Mouse (Mus musculus) neural tube, embryonic 10.5 days (tissue): ENCODE results near the gene 4632433K11Rik.
A peak's percentile ranks its signal among the peaks of the same experiment; 100 is the strongest.
"Not testable (repeated sequence)": the region's sequence is repeated elsewhere in the genome, so short reads cannot be mapped to it uniquely, and the experiment has no call there.

Experiments used
- DNase-seq: peaks from one replicate; pipeline ENCODE4 v3.0.0-alpha.2; 2017; ENCODE audit warnings: low spot score; ENCODE audit errors: extremely low spot score

Gene 4632433K11Rik

DNA sequence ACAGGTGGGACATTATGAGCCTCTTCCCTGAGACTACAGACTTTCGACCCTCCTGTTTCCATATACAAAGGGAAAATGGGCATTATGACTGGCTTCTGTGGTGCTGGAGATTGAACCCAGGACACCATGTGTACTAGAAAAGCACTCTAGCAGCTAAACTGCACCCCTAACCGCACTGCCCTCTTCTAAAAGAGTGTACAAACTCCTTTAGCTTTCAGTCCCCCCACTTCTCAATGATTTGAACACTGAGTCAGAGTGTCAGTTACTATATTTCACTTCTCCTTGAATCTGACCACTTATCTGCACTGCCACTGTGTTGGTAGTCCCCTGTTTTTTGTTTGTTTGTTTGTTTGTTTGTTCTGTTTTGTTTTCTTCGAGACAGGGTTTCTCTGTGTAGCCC lies at the start of gene 4632433K11Rik:
TSS of gene 4632433K11Rik (plus strand) at position 301 of the 400 bp plus-strand sequence.
- DNase-seq = no peak

DNA sequence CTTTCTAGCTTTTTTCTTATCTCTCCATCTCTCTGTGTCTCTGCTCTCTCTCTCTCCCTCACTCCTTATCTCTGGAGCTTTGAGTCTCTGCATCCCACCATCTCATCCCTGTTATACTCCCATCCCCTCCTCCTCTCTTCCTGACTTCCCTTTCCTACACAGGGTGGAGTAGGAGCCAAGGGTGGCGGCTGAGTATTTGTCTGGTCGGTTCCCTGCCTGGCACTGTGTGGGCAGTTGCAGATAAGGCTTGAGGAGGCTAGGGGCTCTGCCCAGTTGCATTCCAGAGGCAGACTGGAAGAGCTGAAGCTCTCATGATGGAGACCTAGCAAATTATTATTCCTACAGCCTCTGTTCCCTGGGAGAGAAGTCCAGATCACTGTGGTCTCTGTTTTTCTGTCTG lies 45.7 kb upstream of the 4632433K11Rik start:
- DNase-seq = no peak

DNA sequence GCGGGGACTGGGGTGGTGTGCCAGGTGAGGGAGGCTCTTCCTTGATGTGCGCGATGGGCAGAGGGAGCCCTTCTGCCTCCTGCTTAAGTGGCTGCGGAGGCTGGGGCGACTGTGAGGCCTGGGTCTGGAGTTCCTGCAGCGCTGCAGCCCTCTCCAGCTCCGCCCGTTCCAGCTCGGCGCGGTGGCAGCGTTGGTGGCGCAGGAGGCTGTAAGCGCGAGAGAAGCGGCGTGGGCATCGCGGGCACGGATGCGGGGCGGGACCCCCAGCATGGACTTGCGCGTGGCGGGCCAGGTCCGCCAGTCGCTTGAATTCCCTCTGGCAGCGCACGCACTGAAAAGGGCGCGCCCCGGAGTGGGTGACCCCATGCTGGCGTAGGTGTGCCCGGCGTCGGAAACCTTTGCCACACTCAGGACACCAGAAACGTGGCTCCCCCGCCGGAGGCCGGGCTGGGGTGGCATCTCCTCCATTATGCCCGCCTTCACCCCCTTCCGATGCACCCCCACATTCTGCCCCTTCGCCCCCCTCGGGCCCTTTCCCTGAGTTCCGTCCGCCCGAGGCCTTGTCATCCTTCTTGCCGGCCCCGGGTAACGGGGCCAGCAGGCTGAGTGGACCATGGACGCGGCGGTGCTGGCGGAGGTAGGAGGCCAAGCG lies 40.4 kb upstream of the 4632433K11Rik start:
- no peak for DNase-seq

DNA sequence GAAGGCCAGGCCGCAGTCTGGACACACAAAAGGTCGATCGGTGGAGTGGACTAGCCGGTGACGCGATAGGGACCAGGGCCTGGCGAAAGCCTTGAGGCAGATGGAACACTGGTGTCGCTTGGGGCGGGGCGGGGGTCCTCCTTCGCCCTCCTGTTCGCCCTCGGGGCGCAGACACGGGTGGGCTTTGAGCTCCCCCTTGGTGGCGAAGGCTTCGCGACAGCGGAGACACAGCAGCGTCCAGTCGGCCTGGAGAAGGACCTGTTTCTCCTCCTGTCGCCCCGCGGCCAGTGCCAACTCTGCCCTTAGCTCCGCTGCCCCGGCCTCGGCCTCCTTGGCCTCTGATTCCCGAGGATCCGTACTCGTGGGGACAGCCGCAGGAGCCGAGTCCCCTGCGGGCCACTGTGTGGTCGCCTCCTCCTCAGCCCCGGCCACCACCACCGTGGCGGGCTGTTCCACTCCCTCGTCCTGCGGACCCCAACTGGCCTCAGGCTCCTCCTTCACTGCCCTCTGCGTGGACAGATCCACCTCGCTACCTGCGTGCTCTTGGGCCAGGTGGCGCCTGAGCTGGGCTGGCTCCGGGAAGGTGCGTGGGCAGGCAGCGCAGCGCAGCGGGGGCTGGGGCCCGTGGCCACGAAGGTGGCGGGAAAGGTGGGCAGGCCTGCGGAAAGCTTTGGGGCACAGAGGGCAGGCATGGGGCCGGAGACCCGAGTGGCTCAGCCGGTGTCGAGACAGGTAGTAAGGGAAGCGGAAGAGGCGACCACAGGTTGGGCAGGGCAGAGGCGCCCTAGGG lies 39.7 kb upstream of the 4632433K11Rik start:
- DNase-seq = no peak

DNA sequence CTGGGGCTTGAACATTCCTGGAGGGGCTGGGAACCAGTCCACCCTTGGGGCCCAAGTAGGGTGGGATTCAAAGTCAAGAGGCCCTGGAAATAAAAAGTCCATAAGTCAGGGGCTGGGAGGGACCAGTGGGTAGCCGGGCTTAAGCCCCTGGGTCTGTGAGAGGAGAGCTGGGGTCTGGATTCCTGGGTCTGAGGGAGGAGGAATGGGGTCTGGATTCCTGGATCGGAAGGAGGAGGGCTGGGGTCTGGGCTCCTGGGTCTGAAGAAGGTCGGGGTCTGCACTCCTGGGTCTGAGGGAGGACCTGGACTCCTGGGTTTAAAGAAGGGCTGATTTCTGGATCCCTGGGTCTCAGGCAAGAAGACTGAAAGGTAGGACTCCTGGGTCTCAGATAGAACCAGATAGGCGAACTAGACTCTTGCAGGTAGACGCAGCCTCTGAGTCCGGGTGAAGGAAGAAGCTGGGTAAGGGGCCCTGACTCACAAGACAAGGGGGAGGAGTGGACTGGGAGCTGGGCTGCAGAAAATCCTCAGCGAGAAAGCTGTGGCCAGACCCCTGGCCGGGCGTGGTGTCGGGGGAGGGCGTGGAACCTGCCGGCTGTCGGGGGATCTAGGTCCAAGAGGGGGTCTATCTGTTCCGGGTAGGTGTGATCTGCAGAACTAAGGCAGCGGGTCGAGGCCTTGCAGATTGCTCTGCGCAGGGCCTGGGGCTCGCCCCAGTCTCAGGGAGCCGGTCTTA lies 38.5 kb upstream of the 4632433K11Rik start:
- DNase-seq = no peak

DNA sequence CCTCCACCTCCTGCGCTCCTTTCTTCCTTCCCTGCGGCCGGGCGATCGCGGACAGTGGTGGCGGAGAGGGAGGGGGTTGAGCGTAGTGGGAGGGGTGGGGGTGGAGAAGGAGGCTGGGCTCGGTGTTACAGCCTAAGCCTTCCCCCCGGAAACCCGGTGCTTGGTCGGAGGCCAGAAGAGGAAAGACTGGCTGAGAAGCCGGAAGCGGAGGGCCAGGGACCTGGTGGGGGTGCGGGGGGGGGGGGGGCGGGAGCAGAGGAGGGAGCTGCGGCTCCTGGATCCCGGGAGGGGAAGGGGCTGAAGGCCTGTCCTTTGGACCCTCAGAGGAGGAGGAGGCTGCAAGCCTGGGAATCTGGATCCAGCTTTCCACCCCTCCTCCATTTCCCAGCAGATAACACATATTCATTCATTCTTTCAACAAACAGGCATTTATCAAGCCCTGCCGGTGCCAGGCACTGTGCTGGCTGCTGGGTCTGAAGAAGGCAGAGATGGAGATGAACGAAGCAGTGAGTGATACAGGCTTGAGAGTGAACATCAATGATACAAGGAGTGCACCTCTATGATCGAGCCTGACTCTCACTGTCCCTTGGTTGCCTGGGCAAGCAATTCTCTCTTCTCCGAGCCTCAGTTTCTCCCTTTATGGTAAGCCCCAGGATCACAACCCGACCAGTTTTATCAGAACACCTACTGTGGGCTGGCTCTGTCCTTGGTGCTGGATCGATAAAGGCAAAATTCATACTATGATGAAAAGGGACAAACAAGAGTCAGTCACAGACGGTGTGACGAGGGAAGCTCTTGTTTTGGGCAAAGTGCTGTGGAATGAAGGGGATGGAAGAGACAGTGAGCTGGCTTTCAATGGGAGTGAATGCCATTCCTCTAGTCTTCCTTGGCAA lies 37.7 kb upstream of the 4632433K11Rik start, which contains the start of gene Zfp579:
TSS of gene Zfp579 (minus strand) at position 156 of the 893 bp plus-strand sequence.
- DNase-seq = peak; percentile 96

DNA sequence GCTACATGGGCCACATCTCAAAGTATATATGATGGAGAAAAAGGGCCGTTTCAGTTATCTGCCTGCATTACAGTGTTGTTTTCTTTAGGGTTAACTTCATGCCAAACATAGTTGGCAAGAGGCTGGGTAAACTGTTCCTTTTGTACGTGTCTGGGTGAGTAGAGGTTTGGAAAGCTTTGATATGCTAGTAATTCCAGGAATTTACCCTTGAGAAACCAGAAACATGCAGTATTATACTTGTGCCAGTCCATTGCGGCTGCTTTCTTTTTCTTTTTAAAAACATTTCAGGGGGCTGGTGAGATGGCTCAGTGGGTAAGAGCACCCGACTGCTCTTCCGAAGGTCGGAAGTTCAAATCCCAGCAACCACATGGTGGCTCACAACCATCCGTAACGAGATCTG lies 37.0 kb upstream of the 4632433K11Rik start:
- DNase-seq = no peak

DNA sequence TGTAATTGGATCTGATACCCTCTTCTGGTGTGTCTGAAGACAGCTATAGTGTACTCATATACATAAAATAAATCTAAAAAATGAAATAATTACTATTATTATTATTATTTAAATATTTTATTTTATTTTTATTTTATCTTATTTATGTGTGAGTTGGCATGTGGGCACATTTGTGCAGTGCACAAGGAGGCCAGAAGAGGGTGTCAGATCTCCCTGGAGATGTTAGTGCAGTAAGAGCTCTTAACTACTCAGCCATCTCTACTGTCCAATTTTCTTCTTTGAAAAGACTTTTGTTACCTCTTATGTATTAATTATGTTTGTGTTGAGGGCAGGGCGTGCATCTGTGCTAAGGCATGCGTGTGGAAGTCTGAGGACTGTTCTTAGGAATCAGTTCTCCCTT lies 34.0 kb upstream of the 4632433K11Rik start:
- no peak for DNase-seq

DNA sequence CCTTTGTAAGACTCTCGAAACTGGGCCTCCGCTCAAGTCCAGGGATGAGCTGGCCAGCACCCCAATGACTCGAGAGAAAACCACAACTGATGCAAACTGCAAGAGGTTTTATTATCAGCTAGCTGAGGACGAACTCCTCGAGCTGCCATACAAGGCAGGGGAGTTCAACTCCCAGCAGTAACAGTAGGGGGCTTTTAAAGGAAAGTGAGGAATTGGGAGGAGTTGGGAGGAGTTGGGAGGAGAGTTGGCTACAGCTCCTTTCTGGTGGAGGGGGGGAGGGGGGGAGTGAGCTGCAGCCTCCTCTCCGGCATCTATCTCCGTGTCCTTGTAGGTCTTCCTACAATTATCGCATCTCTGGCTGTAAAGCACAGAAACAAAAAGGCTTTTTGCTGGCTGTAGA lies 31.0 kb upstream of the 4632433K11Rik start:
- not testable (repeated sequence) for DNase-seq

DNA sequence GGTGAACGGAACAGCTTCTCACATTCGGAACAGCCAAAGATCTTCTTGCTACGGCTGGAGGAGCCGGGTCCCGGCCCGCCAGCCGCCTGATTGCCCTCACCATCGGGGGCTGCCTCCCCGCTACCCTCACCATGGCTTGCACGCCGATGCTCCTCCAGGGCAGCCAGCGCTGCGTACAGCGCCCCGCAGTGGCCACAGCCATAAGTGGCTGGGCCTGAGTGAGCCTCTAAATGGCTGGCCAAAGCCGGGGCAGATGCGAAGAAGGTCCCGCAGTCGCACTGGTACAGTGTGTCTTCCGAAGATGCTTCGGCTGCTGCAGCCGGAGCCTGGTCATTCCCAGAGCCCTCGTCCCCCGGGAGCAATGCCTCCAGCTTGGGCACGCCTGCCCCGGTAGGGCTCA lies 25.7 kb upstream of the 4632433K11Rik start:
- no peak for DNase-seq

DNA sequence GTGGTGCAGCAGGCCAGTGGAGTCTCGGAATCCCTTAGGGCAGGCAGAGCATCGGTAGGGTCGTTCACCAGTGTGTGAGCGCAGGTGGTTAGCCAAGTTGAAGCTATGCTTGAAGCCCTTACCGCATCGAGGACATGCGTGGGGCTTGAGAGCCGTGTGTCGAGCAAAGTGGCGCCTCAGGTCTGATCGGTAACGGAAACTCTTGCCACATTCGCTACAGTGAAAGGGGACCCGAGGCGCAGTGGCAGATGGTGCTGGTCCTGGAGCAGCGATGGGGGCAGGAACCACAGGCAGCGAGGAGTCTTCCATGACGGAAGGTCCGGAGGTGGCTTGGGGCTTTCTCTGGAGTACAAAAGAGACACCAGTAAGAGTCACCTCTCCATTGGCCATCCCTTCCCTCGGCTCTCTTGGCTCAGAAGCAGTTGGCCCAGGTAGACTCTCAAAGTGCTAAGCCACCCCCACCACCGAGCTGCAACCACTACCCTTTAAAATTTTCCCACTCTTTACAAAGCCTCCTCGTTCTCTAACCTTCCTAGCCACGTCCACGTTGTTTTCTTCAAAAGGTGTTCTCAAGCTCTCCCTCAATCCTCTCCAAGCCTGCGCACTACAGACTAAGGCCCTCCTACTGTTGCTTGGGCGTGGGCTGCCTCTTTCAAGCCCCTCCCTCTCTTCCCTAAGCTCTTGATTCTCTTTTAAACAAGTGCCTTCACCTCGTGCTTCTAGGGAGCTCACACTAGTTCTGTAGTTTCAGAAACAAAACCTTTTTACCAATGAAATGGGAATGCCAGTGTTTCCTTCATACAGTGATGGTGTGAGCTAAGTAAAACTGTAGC lies 21.0 kb upstream of the 4632433K11Rik start:
- no peak for DNase-seq

DNA sequence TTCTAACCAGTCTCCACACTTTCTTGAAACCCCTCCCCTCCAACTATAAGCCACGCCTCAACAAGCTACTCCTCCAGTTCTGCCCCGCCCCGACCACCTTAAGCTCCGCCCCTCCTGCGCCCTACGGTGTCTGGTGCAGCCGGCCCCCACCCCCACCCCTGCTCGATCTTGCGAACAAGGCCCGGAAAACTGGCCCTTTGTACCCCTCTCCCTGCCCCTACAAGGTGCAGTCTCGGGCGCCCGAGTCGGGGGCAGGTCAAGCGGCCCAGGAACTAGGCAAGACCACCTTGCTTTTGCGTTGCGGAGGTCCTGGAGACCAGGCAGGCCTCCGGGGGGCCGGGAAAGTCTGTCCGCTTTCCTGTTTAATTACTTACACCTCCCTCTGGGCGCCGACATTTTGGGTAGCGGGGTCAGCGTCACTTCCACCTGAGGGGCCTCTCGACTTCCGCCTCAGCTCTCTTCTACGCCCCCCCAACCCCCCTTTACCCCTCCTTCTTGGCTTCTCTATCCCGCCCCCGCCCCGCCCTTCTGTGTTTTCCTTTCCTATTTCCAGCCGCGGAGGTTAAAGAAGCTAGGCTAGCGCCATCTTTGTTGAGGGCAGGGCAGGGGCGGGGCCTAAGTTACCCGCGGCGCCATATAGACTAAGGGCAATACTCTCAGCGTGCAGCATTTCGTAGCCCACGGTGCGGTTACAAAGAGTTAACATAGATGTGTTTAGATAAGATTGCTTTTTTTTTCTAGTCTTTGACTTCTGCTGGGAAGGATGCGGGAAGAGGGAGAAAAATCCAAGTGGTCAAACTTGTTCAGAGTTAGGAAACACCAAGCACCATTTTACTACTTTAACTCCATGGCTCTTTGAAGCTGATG lies 19.4 kb upstream of the 4632433K11Rik start, which contains the start of the genes Zfp524 and Fiz1:
TSS of gene Zfp524 (plus strand) at position 165 of the 867 bp plus-strand sequence.
TSS of gene Fiz1 (minus strand) at position 447 of the 867 bp plus-strand sequence.
- DNase-seq = peak; percentile 95

DNA sequence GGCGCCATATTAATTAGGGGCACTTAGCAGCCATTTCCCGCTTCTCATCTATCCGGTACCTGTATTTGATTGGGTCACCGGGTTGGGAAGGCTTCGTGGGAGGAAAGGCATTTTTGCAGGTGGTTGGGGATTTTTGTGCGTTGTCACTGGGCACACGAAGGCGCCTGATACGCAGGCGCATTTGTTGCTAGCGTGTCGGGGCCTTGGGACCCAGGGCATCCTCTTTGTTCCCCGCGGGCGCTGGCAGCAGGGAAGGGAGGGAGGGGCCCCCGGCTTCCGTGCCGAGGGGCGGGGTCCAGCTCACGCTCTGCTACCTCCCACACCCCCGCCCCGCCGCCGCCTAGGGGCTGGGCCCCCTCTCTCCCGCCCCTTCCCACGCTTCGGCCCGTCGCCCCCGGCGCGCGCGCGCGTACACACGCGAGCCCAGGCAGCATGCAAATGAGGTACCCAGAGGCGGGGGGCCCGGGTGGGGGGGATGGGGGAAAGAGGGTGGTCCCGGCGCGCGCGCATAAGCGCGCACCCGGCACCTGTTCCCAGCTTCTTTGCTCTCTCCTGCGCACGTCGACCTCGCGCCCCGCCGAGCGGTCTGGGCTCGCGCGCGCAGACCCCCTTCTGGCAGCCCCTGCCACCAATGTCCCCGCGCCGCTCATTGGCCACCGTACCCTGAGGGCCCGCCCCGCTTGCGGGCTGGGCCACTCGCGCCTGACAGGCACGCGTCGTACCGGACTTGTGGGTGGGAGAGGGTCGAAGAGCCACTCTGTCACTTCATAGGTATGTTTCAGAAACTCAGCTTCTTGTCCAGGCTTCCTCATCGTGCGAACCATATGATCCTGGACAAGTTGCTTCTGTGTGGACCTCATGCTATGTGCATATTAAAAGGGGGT lies 18.6 kb upstream of the 4632433K11Rik start, which contains the start of gene Gm44973:
TSS of gene Gm44973 (plus strand) at position 379 of the 884 bp plus-strand sequence.
- DNase-seq = peak; percentile 98

DNA sequence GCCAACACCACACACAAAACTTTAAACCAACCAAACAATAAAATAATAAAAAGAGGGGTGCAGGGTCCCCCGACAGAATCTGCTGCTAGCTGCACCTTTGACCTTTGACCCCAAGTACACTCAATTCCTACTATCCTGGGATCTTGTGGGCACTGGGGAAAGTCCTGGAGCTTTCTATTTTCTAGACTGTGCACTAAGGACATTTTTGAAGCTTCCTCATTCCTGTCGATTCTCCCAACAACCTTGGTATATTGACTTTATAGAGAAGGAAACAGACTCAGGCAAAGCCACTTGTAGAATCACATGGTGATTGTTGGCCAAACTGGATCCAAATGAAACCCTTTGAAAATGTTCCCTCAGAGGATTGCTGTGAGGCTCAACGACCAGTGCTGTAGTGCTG lies 17.9 kb upstream of the 4632433K11Rik start:
- DNase-seq = no peak

DNA sequence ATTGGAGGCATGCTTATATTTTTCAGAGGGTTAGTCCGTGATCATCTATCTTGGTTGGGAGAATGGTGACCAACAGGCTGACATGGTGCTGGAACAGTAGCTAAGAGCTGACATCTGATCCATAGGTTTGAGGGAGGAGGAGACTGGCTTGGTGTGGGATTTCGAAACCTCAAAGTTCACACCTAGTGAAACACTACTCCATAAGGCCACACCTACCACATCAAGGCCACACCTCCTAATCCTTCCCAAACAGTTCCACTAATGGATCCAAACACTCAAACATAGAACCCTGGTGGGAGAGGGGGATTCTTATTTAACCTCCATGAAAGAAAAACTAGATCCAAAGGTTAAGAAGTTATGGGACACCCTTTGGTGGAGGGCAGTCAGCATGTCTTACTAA lies 17.0 kb upstream of the 4632433K11Rik start:
- DNase-seq = no peak

DNA sequence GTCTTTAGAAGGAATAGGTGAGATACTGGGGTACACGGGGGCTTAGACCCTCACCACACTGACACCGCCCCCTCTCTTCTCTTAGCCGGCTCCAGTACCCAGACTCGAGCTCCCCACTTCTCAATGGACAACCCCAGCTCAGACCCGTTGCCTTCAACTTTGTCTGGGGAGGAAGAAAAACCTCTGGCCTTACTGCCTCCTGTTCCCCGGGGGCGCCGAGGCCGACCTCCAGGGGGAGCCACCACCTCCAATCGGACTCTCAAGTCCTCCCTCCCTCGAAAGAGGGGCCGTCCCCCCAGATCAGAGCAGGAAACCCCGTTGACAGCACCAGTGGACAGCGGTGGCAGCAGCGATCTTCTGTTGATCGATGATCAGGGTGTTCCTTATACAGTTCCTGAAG lies 16.6 kb upstream of the 4632433K11Rik start:
- no peak for DNase-seq

DNA sequence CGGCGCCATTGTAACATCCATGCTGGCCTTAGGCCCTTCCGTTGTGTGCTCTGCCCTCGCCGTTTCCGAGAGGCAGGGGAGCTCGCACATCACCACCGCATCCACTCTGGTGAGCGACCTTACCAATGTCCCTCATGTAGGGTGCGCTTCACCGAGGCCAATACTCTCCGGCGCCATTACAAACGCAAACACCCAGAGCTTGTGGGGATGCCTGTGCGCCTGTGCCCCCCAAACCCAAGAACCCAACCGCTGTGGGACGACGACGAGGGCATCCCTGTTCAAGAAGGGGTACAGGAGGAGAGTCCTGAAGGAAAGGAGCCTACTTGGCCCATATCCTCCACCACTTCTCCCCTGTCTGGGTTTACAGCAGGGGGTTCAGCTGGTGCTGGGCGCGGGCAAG lies 16.0 kb upstream of the 4632433K11Rik start:
- DNase-seq = no peak

DNA sequence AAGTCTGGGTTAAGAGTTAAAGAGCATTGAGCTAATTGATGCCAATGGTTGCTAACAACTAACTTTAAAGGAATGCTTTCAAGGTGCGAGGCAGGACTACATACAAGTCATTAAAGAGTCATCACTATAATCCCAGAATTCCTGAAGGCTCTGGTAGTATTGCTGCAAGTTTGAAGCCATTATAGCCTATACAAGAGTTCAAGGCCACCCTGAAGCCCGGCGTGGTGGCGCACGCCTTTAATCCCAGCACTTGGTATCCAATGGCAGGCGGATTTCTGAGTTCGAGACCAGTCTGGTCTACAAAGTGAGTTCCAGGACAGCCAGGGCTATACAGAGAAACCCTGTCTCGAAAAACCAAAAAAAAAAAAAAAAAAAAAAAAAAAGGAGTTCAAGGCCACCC lies 14.3 kb upstream of the 4632433K11Rik start:
- DNase-seq = not testable (repeated sequence)
